Mouse (Mus musculus): ENCODE results near the gene Paqr7.

DNA sequence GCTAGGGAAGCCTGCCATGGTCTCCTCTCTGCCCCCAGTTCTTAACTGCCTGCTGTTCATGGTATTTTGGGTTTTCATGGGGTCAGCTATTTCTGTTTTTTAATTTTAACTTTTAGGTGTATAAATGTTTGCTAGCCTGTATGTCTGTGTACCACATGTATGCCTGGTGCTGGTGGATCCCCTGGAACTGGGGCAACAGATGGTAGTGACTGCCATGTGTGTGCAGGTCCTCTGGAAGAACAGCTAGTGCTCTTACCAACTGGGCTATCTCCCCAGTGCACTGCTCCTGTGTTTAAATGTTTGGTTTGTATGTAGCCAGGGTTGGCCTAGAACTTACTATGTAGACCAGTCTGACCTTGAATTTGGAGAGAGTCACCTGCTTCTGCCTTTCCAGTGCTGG is 22.8 kb downstream of the Paqr7 start:
- TF ChIP-seq POLR2A (IDR thresholded peaks at IDR 0.05; ENCODE audit: insufficient read depth, low read depth, low read length) (no peak), CTCF (IDR thresholded peaks at IDR 0.05; ENCODE audit: insufficient read depth, low read depth, low read length) (no peak)
